8 mouse cellular contexts compared by ENCODE assay signal in the genomic region with DNA sequence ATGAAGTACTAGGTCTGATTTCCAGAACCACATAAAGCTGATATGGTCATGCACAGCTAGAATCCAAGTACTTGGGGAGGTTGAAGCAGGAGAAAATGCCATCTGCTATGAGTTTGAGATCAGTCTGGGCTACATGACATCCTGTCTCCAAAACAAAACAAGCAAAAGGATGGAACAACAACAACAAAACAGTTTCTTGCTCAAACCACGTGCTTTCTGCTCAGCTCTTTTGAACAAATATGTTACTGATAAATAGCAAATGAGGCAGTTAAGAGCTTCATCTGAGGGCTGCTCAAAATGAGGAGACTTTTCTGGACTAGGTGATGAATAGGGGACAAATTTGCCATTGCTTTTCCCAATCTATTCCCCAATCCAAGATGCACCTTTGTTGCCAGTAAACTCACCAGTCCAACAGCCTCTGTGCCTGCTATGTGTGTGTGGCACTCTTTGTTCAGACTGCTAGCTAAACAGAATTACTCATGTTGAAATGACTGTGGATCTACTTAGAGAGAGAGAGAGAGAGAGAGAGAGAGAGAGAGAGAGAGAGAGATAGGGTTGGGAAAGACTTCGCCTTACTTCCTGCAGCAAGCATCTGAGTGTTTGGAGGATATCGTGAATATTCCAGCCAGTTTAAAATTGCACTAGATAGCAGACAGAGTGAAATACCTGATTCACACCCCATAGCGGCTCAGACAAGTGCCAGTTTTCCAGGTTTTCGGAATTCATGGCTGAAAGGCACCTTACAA. TPM values are rescaled to one million over a fixed set of nuclear protein-coding genes. Genes with fewer than 3 reads are reported as not detected.
DNase-seq lines count a peak whose midpoint lies in the region; ATAC-seq and TF ChIP-seq lines count a peak whose summit lies in the region.

No protein-coding gene starts in this region.

- no peak for TF ChIP-seq CTCF in G1E (IDR thresholded peaks at IDR 0.05; ENCODE audit: low read depth, low read length)
- TF ChIP-seq CTCF in forebrain, postnatal 0 days (IDR thresholded peaks at IDR 0.05; ENCODE audit: low read depth) = no peak

- H3K9ac ChIP-seq in heart, embryonic 16.5 days (ENCODE audit: low read length) = peak overlapping the region; percentile 89
- peak overlapping the region; percentile 18; the same call in 1 of the 2 replicates for H3K9ac ChIP-seq in forebrain, postnatal 0 days
- peak overlapping the region; percentile 79 for H3K9ac ChIP-seq in midbrain, embryonic 11.5 days (ENCODE audit: low read length)

- peak overlapping the region; percentile 100 for H3K27ac ChIP-seq in heart, embryonic 16.5 days (ENCODE audit: low read length)
- H3K27ac ChIP-seq in forebrain, postnatal 0 days (ENCODE audit: low read depth, low read length) = no peak overlapping the region
- no peak overlapping the region for H3K27ac ChIP-seq in midbrain, embryonic 11.5 days (ENCODE audit: low read depth, low read length)

- H3K4me3 ChIP-seq in heart, embryonic 16.5 days (ENCODE audit: low read length) = peak overlapping the region; percentile 91
- peak overlapping the region; percentile 84 for H3K4me3 ChIP-seq in G1E (ENCODE audit: low read depth, low read length)
- peak overlapping the region; percentile 92 for H3K4me3 ChIP-seq in forebrain, postnatal 0 days (ENCODE audit: low read depth, low read length)
- H3K4me3 ChIP-seq in midbrain, embryonic 11.5 days (ENCODE audit: low read depth, low read length) = peak overlapping the region; percentile 91

- H3K4me1 ChIP-seq in heart, embryonic 16.5 days (ENCODE audit: control insufficient read depth, insufficient read depth, low read length) = peaks cover 17% of the 10 kb centered on the region
- H3K4me1 ChIP-seq in G1E (ENCODE audit: insufficient read depth, low read depth, low read length) = peaks cover 39% of the 10 kb centered on the region
- H3K4me1 ChIP-seq in forebrain, postnatal 0 days (ENCODE audit: insufficient read depth) = peaks cover 13% of the 10 kb centered on the region
- H3K4me1 ChIP-seq in midbrain, embryonic 11.5 days (ENCODE audit: control insufficient read depth, insufficient read depth, low read length) = peaks cover 10% of the 10 kb centered on the region

- peak overlapping the region; percentile 71 for H3K4me2 ChIP-seq in heart, embryonic 16.5 days (ENCODE audit: low read depth, low read length)
- H3K4me2 ChIP-seq in forebrain, postnatal 0 days (ENCODE audit: low read depth) = peak overlapping the region; percentile 86
- H3K4me2 ChIP-seq in midbrain, embryonic 11.5 days = peak overlapping the region; percentile 78

- no peaks in the 10 kb centered on the region for H3K27me3 ChIP-seq in heart, embryonic 16.5 days (ENCODE audit: control insufficient read depth, insufficient read depth, low read length)
- no peaks in the 10 kb centered on the region for H3K27me3 ChIP-seq in G1E (ENCODE audit: insufficient read depth, low read length)
- H3K27me3 ChIP-seq in forebrain, postnatal 0 days (ENCODE audit: insufficient read depth, low read length) = no peaks in the 10 kb centered on the region
- H3K27me3 ChIP-seq in midbrain, embryonic 11.5 days (ENCODE audit: control insufficient read depth, insufficient read depth, low read length) = no peaks in the 10 kb centered on the region

- no peak for ATAC-seq in heart, embryonic 16.5 days (replicated peaks; ENCODE audit: extremely low read depth, insufficient read depth, low FRiP score)
- ATAC-seq in G1E (ENCODE audit: extremely low read depth, insufficient number of reproducible peaks, low FRiP score, poor library complexity, severe bottlenecking) = no peak
- no peak for ATAC-seq in forebrain, postnatal 0 days
- ATAC-seq in midbrain, embryonic 11.5 days (ENCODE audit: low FRiP score) = no peak
- ATAC-seq in CD4-positive, CD25-positive, alpha-beta regulatory T cell, adult 4 months = no peak

- no peak for DNase-seq in heart, postnatal 4 days
- DNase-seq in G1E (ENCODE audit: low spot score) = no peak
- no peak for DNase-seq in forebrain, postnatal 0 days
- no peak for DNase-seq in midbrain, embryonic 11.5 days (ENCODE audit: low spot score, missing footprints)
- no peak for DNase-seq in right cerebral cortex, adult 2 months (ENCODE audit: low spot score in 2 of 2)
- DNase-seq in layer of hippocampus, adult 11-12 months (ENCODE audit: low spot score) = no peak

- 10% methylated on average over 5 of the region's 5 CpGs for WGBS in heart, embryonic 16.5 days
- 22% methylated on average over 5 of the region's 5 CpGs for WGBS in forebrain, postnatal 0 days
- WGBS in midbrain, embryonic 11.5 days = 26% methylated on average over 5 of the region's 5 CpGs

- no peaks in the 10 kb centered on the region for H3K9me3 ChIP-seq in heart, embryonic 16.5 days (replicated peaks; ENCODE audit: control insufficient read depth, low read length)
- no peaks in the 10 kb centered on the region for H3K9me3 ChIP-seq in G1E (replicated peaks)
- H3K9me3 ChIP-seq in forebrain, postnatal 0 days (ENCODE audit: low read length) = no peaks in the 10 kb centered on the region
- no peaks in the 10 kb centered on the region for H3K9me3 ChIP-seq in midbrain, embryonic 11.5 days (ENCODE audit: control insufficient read depth, low read length)

- H3K36me3 ChIP-seq in heart, embryonic 16.5 days (ENCODE audit: control insufficient read depth, insufficient read depth) = no peaks in the 10 kb centered on the region
- H3K36me3 ChIP-seq in G1E (replicated peaks) = peaks cover 25% of the 10 kb centered on the region
- 0 out of 2 replicates have a peak, but pooled peaks cover 5% of the 10 kb centered on the region for H3K36me3 ChIP-seq in forebrain, postnatal 0 days (ENCODE audit: insufficient read depth)
- no peaks in the 10 kb centered on the region for H3K36me3 ChIP-seq in midbrain, embryonic 11.5 days (ENCODE audit: control insufficient read depth, insufficient read depth, low read length)

RNA-seq across cellular contexts. Expression of a gene that starts 0.9 kb away (rescaled TPM):
- polyA plus RNA-seq in heart, embryonic 16.5 days (2015; fragmentation: Nextera tagmentation; extraction: Ambion mirVana) = 20.6 and 22.9 TPM in 2 replicates
- total RNA-seq in heart, postnatal 4 days (2021) = 10 to 100 TPM; 46.2 to 46.5 TPM
- total RNA-seq in G1E (2014; fragmentation: Nextera tagmentation) = 78.5 and 116 TPM in 2 replicates
- 45.0 and 46.1 TPM in 2 replicates for total RNA-seq in G1E (2017)
- polyA plus RNA-seq in G1E (2012) = 15.4 and 24.1 TPM in 2 replicates
- total RNA-seq in forebrain, postnatal 0 days (2014; rRNA removed) = 27.7 and 37.5 TPM in 2 replicates
- polyA plus RNA-seq in forebrain, postnatal 0 days (2015; fragmentation: Nextera tagmentation; extraction: Ambion mirVana) = 11.5 and 16.6 TPM in 2 replicates
- polyA plus RNA-seq in midbrain, embryonic 11.5 days (2014; fragmentation: Nextera tagmentation; extraction: Ambion mirVana) = 54.6 and 56.1 TPM in 2 replicates
- polyA plus RNA-seq in CD4-positive, CD25-positive, alpha-beta regulatory T cell, adult 4 months (2017; shearing (Covaris generic)) = 10 to 100 TPM; 44.7 to 47.9 TPM

RNA-seq across cellular contexts. Expression of a gene that starts 59.5 kb away (rescaled TPM):
- polyA plus RNA-seq in heart, embryonic 16.5 days (2015; fragmentation: Nextera tagmentation; extraction: Ambion mirVana) = 58.0 and 60.3 TPM in 2 replicates
- 10 to 100 TPM; 58.8 to 68.4 TPM for total RNA-seq in heart, postnatal 4 days (2021)
- 66.7 and 68.5 TPM in 2 replicates for total RNA-seq in G1E (2014; fragmentation: Nextera tagmentation)
- total RNA-seq in G1E (2017) = 56.3 and 68.6 TPM in 2 replicates
- polyA plus RNA-seq in G1E (2012) = 106 and 122 TPM in 2 replicates
- 131 and 145 TPM in 2 replicates for total RNA-seq in forebrain, postnatal 0 days (2014; rRNA removed)
- polyA plus RNA-seq in forebrain, postnatal 0 days (2015; fragmentation: Nextera tagmentation; extraction: Ambion mirVana) = 50.0 and 64.3 TPM in 2 replicates
- polyA plus RNA-seq in midbrain, embryonic 11.5 days (2014; fragmentation: Nextera tagmentation; extraction: Ambion mirVana) = 17.5 and 18.0 TPM in 2 replicates
- polyA plus RNA-seq in CD4-positive, CD25-positive, alpha-beta regulatory T cell, adult 4 months (2017; shearing (Covaris generic)) = 100 to 1,000 TPM in 1 of 2 experiments, 10 to 100 TPM in 1; 41.1 to 119 TPM

Comparison
In these comparisons a context has a peak if more than half of its experiments do, and no peak if none do; other contexts are left out.
1. H3K9ac ChIP-seq: peak in every context shown above with its lines; median percentile 89 in heart, embryonic 16.5 days; 79 in midbrain, embryonic 11.5 days; 18 in forebrain, postnatal 0 days.